Mouse (Mus musculus): ENCODE measurements around the gene Dusp1. TPM values are rescaled to one million over a fixed set of nuclear protein-coding genes. Genes with fewer than 3 reads are reported as not detected.
A peak's percentile ranks its signal among the peaks of the same experiment; 100 is the strongest.

Gene Dusp1
- polyA plus RNA-seq, 1 experiment from 2014 or later: 19.8 TPM

DNA sequence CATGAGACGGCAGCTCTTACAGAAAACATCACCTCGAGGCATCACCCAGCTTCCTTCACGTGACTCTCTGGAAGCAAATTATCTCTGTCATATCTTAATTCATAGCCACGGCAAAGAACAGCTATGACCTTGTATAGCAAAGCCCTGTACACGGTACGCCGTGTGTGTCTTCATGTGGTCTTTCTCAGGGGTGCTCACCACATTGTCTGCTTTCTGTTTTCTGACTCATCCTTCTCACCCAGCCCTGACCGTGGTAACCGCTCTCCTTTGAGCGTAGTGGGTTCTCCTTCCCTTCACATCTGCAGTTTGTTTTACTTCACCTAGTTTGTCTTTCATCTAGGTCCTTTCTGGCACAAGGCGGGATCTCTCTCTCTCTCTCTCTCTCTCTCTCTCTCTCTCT lies 10.3 kb upstream of the Dusp1 start:
- WGBS: 92% methylated on average over 11 of the region's 11 CpGs
- Histone ChIP-seq H3K9me3 (ENCODE audit: control insufficient read depth, low read length) (no peaks in the 10 kb centered on the region), H3K36me3 (ENCODE audit: control insufficient read depth, insufficient read depth, low read length) (peaks cover 32% of the 10 kb centered on the region), H3K9ac (ENCODE audit: low read depth, low read length) (no peak overlapping the region), H3K27ac (ENCODE audit: low read depth, low read length) (no peak overlapping the region), H3K4me2 (replicated peaks; ENCODE audit: low read depth, low read length) (no peak overlapping the region), H3K27me3 (ENCODE audit: control insufficient read depth, insufficient read depth, low read length) (no peaks in the 10 kb centered on the region), H3K4me1 (ENCODE audit: control insufficient read depth, insufficient read depth, low read length) (no peaks in the 10 kb centered on the region; the same call in 1 of the 2 replicates), H3K4me3 (ENCODE audit: low read length) (no peak overlapping the region)
- no peak for ATAC-seq (ENCODE audit: low FRiP score, low TSS enrichment)

DNA sequence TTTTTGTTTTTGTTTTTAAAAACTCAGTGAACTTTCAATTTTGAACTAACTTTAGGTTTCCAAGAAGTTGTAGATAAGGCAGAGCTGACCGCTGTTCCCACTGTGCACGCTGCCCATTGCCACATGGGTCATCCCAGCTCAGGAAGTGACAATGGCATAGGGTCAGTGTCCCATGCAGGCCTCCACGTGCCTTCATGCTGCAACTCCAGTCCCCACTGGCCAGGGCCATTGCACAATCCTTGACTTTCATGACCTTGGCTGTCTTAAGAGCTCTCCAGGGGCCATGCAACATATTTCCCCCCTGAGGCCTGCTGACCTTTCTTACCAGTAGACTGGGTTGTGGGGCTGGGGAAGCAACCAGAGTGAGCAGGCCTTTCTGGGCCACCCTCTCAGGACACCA lies 9.4 kb upstream of the Dusp1 start:
- H3K9me3 ChIP-seq (ENCODE audit: control insufficient read depth, low read length): no peaks in the 10 kb centered on the region
- H3K4me3 ChIP-seq (ENCODE audit: low read length): no peak overlapping the region
- WGBS: 84% methylated on average over 3 of the region's 3 CpGs
- no peaks in the 10 kb centered on the region for H3K27me3 ChIP-seq (ENCODE audit: control insufficient read depth, insufficient read depth, low read length)
- no peak overlapping the region for H3K4me2 ChIP-seq (replicated peaks; ENCODE audit: low read depth, low read length)
- H3K9ac ChIP-seq (ENCODE audit: low read depth, low read length): no peak overlapping the region
- no peak for ATAC-seq (ENCODE audit: low FRiP score, low TSS enrichment)
- H3K4me1 ChIP-seq (ENCODE audit: control insufficient read depth, insufficient read depth, low read length): peaks cover 4% of the 10 kb centered on the region
- H3K27ac ChIP-seq (ENCODE audit: low read depth, low read length): no peak overlapping the region
- peaks cover 35% of the 10 kb centered on the region for H3K36me3 ChIP-seq (ENCODE audit: control insufficient read depth, insufficient read depth, low read length)

DNA sequence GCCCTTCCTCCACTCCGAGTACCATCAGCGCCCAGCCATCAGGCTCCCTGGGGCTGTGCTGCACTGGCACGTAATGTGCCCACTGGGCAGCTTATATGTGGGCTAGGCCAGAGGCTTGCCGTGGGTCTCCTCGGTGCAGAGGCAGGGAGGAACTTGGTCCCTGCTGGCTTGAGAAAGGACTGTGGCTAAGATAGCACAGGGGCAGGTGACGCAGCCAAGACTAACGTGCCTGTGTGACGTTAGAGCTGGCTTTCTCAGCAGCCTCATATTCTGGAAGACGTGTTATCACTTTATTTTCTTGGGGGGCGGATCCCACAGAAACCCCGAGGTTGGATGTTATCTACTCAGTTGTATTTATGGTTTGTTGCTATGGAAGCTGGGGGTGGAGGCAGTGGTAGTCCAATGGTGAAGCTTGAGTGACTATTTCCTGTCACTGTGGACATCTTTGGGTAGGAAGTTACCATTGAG lies 8.8 kb upstream of the Dusp1 start:
- WGBS: 84% methylated on average over 11 of the region's 11 CpGs
- ATAC-seq (ENCODE audit: low FRiP score, low TSS enrichment): no peak
- no peaks in the 10 kb centered on the region for H3K9me3 ChIP-seq (ENCODE audit: control insufficient read depth, low read length)
- H3K4me3 ChIP-seq (ENCODE audit: low read length): no peak overlapping the region
- H3K4me2 ChIP-seq (replicated peaks; ENCODE audit: low read depth, low read length): no peak overlapping the region
- 0 out of 2 replicates have a peak overlapping the region, but pooled peaks have one; percentile 7 for H3K9ac ChIP-seq (ENCODE audit: low read depth, low read length)
- no peaks in the 10 kb centered on the region for H3K27me3 ChIP-seq (ENCODE audit: control insufficient read depth, insufficient read depth, low read length)
- peaks cover 4% of the 10 kb centered on the region for H3K4me1 ChIP-seq (ENCODE audit: control insufficient read depth, insufficient read depth, low read length)
- no peak overlapping the region for H3K27ac ChIP-seq (ENCODE audit: low read depth, low read length)
- peaks cover 35% of the 10 kb centered on the region for H3K36me3 ChIP-seq (ENCODE audit: control insufficient read depth, insufficient read depth, low read length)

DNA sequence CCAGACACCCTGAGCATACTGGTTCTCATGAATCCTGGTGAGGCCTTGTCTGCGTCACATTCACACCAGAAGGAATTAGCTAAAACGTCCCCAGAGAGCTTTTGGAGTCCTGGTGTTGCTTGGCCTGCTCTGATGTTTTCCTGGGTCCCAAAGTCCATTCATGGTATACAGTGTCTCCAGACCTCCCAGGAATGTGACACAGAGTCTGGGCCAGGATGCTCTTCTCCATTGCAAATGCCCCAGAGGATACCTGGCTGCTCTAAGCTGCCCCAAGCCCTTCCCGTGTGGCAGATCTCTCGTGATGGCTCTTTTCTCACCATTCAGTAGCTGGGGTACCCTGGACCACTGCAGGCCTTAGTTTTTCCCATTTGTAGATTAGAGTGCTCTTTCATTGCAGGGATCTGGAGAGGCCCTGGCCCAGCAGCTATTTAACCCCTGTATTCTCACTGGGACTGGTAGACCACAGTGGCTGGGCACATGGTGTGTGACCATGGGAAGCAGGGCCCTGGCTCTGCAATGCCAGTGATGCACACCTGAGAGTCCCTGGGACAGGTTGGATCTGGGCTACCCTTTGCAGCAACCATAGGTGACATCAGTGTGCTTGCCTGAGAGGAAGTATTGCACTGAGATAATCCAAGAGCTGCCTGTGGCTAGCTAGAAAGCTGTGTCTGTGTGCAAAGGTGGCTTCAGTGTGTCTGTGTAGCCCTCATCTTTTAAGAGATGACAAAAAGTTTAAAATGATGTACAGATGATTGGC lies 7.8 kb upstream of the Dusp1 start:
- Histone ChIP-seq H3K4me1 (ENCODE audit: control insufficient read depth, insufficient read depth, low read length) (peaks cover 10% of the 10 kb centered on the region), H3K27ac (ENCODE audit: low read depth, low read length) (no peak overlapping the region), H3K4me2 (replicated peaks; ENCODE audit: low read depth, low read length) (no peak overlapping the region), H3K9me3 (ENCODE audit: control insufficient read depth, low read length) (no peaks in the 10 kb centered on the region), H3K27me3 (ENCODE audit: control insufficient read depth, insufficient read depth, low read length) (no peaks in the 10 kb centered on the region), H3K9ac (ENCODE audit: low read depth, low read length) (0 out of 2 replicates have a peak overlapping the region, but pooled peaks have one; percentile 7), H3K4me3 (ENCODE audit: low read length) (no peak overlapping the region), H3K36me3 (ENCODE audit: control insufficient read depth, insufficient read depth, low read length) (peaks cover 30% of the 10 kb centered on the region)
- ATAC-seq (ENCODE audit: low FRiP score, low TSS enrichment): no peak
- WGBS: 92% methylated on average over 4 of the region's 4 CpGs

DNA sequence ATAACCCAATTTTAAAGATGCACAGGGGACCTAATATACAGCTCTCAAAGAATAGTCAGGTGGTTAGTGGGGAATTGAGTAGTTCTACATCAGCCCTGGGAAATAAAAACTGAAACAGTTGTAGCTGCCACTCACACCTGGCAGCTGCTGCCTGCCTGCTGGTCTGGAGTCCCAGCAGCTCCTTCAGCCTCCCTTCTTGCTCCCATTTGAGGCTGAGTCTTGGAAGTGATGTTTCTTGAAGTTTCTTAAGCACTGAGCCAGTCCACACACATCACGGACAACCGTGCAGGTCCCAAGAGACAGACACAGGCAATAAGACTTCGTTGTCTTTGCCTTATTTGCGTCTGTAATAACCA lies 5.9 kb upstream of the Dusp1 start:
- Histone ChIP-seq H3K36me3 (ENCODE audit: control insufficient read depth, insufficient read depth, low read length) (peaks cover 35% of the 10 kb centered on the region), H3K27me3 (ENCODE audit: control insufficient read depth, insufficient read depth, low read length) (no peaks in the 10 kb centered on the region), H3K4me3 (ENCODE audit: low read length) (no peak overlapping the region), H3K9ac (ENCODE audit: low read depth, low read length) (no peak overlapping the region), H3K4me1 (ENCODE audit: control insufficient read depth, insufficient read depth, low read length) (peaks cover 30% of the 10 kb centered on the region), H3K4me2 (replicated peaks; ENCODE audit: low read depth, low read length) (no peak overlapping the region), H3K9me3 (ENCODE audit: control insufficient read depth, low read length) (no peaks in the 10 kb centered on the region), H3K27ac (ENCODE audit: low read depth, low read length) (no peak overlapping the region)
- WGBS: 87% methylated on average over 4 of the region's 4 CpGs
- ATAC-seq (ENCODE audit: low FRiP score, low TSS enrichment): no peak

DNA sequence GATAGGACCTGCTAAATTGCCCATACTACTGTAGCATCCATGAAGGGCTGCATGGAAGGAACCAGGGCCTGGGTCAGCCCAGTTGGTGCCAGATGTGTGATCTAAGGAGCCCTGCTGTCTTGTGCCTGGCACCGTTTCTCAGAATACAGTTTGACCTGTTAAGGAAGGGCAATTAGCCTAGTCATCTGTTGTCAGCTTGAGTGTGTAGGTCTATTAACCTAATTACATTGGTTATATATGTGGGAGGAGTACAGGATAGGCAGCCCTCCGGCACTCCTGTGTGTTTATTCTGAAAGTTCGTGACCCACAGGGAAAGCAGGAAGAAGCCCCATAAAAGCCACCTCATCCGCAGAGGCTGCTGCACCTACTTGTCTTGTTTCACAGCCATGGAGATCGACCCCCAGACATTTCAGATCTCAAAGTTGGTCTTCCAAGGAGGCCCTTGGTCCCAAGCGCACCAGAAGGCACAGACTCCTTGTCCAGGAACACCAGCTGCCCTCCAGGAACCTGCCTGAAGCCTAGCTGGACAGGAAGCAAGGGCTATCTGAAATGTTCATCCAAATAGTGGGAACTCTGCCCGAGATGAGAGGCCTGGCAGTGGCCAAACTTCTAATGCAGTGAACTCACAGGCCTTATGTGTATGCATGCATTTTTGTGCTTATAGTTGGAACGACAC lies 5.4 kb upstream of the Dusp1 start:
- H3K36me3 ChIP-seq (ENCODE audit: control insufficient read depth, insufficient read depth, low read length): peaks cover 32% of the 10 kb centered on the region
- ATAC-seq (ENCODE audit: low FRiP score, low TSS enrichment): no peak
- no peak overlapping the region for H3K4me3 ChIP-seq (ENCODE audit: low read length)
- H3K27ac ChIP-seq (ENCODE audit: low read depth, low read length): no peak overlapping the region
- no peak overlapping the region for H3K4me2 ChIP-seq (replicated peaks; ENCODE audit: low read depth, low read length)
- WGBS: 37% methylated on average over 8 of the region's 8 CpGs
- H3K27me3 ChIP-seq (ENCODE audit: control insufficient read depth, insufficient read depth, low read length): no peaks in the 10 kb centered on the region
- H3K9me3 ChIP-seq (ENCODE audit: control insufficient read depth, low read length): no peaks in the 10 kb centered on the region
- peaks cover 35% of the 10 kb centered on the region for H3K4me1 ChIP-seq (ENCODE audit: control insufficient read depth, insufficient read depth, low read length)
- no peak overlapping the region for H3K9ac ChIP-seq (ENCODE audit: low read depth, low read length)

DNA sequence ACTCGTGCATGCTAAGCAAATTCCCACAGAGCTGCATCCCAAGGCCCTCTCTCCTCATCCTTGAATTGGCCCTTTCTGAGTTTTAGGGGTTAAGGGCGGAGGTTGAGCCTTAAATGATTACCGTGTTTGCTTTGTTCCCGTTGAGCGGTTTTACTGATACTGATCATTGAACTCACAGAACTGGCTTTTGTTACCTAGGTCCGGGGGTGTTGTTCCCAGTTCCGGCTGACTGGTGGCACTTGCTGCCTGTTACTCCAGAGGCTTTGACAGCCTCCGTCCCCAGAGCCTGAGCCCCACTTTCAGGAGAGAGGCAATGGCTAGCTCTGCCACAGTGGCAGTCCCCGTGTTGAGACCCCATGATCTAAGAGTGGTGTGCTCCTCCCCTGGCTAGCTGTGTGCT lies 2.5 kb upstream of the Dusp1 start:
- WGBS: 22% methylated on average over 9 of the region's 9 CpGs
- H3K36me3 ChIP-seq (ENCODE audit: control insufficient read depth, insufficient read depth, low read length): peaks cover 30% of the 10 kb centered on the region
- H3K27ac ChIP-seq (ENCODE audit: low read depth, low read length): no peak overlapping the region
- no peak for ATAC-seq (ENCODE audit: low FRiP score, low TSS enrichment)
- peaks cover 47% of the 10 kb centered on the region for H3K4me1 ChIP-seq (ENCODE audit: control insufficient read depth, insufficient read depth, low read length)
- 0 out of 2 replicates have a peak overlapping the region, but pooled peaks have one; percentile 22 for H3K4me2 ChIP-seq (replicated peaks; ENCODE audit: low read depth, low read length)
- no peak overlapping the region for H3K9ac ChIP-seq (ENCODE audit: low read depth, low read length)
- H3K9me3 ChIP-seq (ENCODE audit: control insufficient read depth, low read length): no peaks in the 10 kb centered on the region
- H3K27me3 ChIP-seq (ENCODE audit: control insufficient read depth, insufficient read depth, low read length): no peaks in the 10 kb centered on the region
- H3K4me3 ChIP-seq (ENCODE audit: low read length): no peak overlapping the region; the same call in 1 of the 2 replicates

DNA sequence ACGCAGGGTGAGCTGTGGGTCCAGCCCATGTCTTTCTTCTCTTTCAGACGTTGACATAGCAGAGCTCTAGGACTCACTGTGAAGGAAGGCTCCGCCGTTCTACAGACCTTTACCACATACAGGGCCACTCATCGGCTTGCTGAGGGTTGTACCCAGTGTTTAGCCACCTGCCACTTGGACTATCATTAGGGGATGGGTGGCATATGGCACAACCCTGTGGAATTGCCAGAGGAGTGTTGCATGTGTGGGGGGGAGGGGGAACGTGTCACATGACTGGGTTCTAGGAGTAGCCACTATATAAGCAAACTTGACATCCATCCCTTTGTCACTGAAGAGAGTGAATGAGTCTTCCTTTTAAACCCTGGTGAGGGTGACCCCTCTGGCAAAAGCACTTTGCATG lies 1.5 kb upstream of the Dusp1 start:
- Histone ChIP-seq H3K36me3 (ENCODE audit: control insufficient read depth, insufficient read depth, low read length) (peaks cover 20% of the 10 kb centered on the region), H3K9ac (ENCODE audit: low read depth, low read length) (no peak overlapping the region), H3K27ac (ENCODE audit: low read depth, low read length) (no peak overlapping the region), H3K4me2 (replicated peaks; ENCODE audit: low read depth, low read length) (no peak overlapping the region), H3K4me3 (ENCODE audit: low read length) (no peak overlapping the region), H3K9me3 (ENCODE audit: control insufficient read depth, low read length) (no peaks in the 10 kb centered on the region), H3K27me3 (ENCODE audit: control insufficient read depth, insufficient read depth, low read length) (no peaks in the 10 kb centered on the region), H3K4me1 (ENCODE audit: control insufficient read depth, insufficient read depth, low read length) (peaks cover 47% of the 10 kb centered on the region)
- no peak for ATAC-seq (ENCODE audit: low FRiP score, low TSS enrichment)
- 69% methylated on average over 6 of the region's 6 CpGs for WGBS

DNA sequence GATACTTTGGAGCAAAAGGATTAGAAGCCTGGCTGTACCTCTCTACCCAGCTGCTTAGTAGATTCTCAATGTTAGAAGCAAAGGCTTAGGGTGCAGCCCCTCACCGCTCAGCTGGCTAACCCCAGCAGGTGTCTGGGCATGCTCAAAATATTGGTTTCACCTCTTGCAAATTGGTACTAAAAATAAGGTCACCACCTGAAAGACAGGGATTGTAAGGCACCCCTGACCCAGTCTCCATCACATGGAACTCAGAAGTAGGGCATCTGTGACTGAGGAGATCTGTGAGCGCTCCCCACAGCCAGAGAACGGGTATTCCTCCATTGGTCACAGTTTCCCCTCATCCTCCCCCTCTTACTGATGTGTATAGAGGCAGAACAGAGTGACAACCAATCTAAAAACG lies 364 bp upstream of the Dusp1 start:
- Histone ChIP-seq H3K9ac (ENCODE audit: low read depth, low read length) (peak overlapping the region; percentile 85), H3K4me2 (replicated peaks; ENCODE audit: low read depth, low read length) (peak overlapping the region; percentile 93), H3K36me3 (ENCODE audit: control insufficient read depth, insufficient read depth, low read length) (peaks cover 9% of the 10 kb centered on the region; the same call in 1 of the 2 replicates), H3K27me3 (ENCODE audit: control insufficient read depth, insufficient read depth, low read length) (no peaks in the 10 kb centered on the region), H3K27ac (ENCODE audit: low read depth, low read length) (no peak overlapping the region), H3K4me1 (ENCODE audit: control insufficient read depth, insufficient read depth, low read length) (peaks cover 47% of the 10 kb centered on the region), H3K9me3 (ENCODE audit: control insufficient read depth, low read length) (no peaks in the 10 kb centered on the region), H3K4me3 (ENCODE audit: low read length) (peak overlapping the region; percentile 86)
- no peak for ATAC-seq (ENCODE audit: low FRiP score, low TSS enrichment)
- WGBS: 66% methylated on average over 4 of the region's 4 CpGs
